Mouse (Mus musculus) myocyte (in vitro differentiated cells): ENCODE results near the gene Trip11. TPM values are rescaled to one million over a fixed set of nuclear protein-coding genes. Genes with fewer than 3 reads are reported as not detected.
"Not testable (repeated sequence)": the region's sequence is repeated elsewhere in the genome, so short reads cannot be mapped to it uniquely, and the experiment has no call there.

Experiments
- H3K27me3 ChIP-seq: one replicate; pipeline ENCODE4 v1.6.1; 2011; ENCODE audit not compliant: control insufficient read depth, insufficient read depth, insufficient read length
- H3K36me3 ChIP-seq: one replicate; pipeline ENCODE4 v1.6.1; 2011; ENCODE audit not compliant: control insufficient read depth, insufficient read depth
- H3K4me2 ChIP-seq: one replicate; pipeline ENCODE4 v1.6.1; 2011; ENCODE audit warnings: low read depth, control low read depth
- H3K4me3 ChIP-seq: one replicate; pipeline ENCODE4 v1.5.1; 2011; ENCODE audit warnings: mild to moderate bottlenecking, control low read depth, moderate library complexity
- H3K79me2 ChIP-seq: one replicate; pipeline ENCODE4 v1.6.1; 2011; ENCODE audit not compliant: control insufficient read depth, insufficient read depth
- H3ac ChIP-seq: one replicate; pipeline ENCODE4 v1.6.1; 2011; ENCODE audit not compliant: control insufficient read depth, insufficient read length
- CEBPB ChIP-seq: IDR thresholded peaks from 2 replicates; pipeline ENCODE4 v1.6.1; 2011; ENCODE audit warnings: mild to moderate bottlenecking, moderate library complexity; ENCODE audit not compliant: poor library complexity, insufficient read depth, severe bottlenecking
- E2F4 ChIP-seq: IDR thresholded peaks from one replicate; pipeline ENCODE4 v1.6.1; 2011; ENCODE audit warnings: mild to moderate bottlenecking, control low read depth, moderate library complexity; ENCODE audit not compliant: insufficient read depth
- MAX ChIP-seq: IDR thresholded peaks from one replicate; pipeline ENCODE4 v1.6.1; 2011; ENCODE audit warnings: low read depth, mild to moderate bottlenecking, control low read depth
- MYOD1 ChIP-seq, 3 experiments: IDR thresholded peaks; one replicate each; pipeline ENCODE4 v1.6.1; 2011; ENCODE audit warnings: control low read depth in 2 of 3, low read depth in 2 of 3, mild to moderate bottlenecking in 2 of 3, moderate library complexity in 1 of 3; ENCODE audit not compliant: insufficient read length in 2 of 3, control insufficient read depth in 1 of 3
- MYOG ChIP-seq, 3 experiments: IDR thresholded peaks; one replicate each; pipeline ENCODE4 v1.6.1; 2011; ENCODE audit warnings: control low read depth in 2 of 3, low read depth in 2 of 3, mild to moderate bottlenecking in 2 of 3; ENCODE audit not compliant: insufficient read length in 2 of 3, control insufficient read depth in 1 of 3, insufficient read depth in 1 of 3
- POLR2A ChIP-seq: IDR thresholded peaks from one replicate; pipeline ENCODE4 v1.6.1; 2011; ENCODE audit warnings: low read depth, mild to moderate bottlenecking, control low read depth, moderate library complexity; ENCODE audit not compliant: insufficient read length
- POLR2AphosphoS2 ChIP-seq: IDR thresholded peaks from one replicate; pipeline ENCODE4 v1.6.1; 2011; ENCODE audit warnings: low read depth, control low read depth; ENCODE audit not compliant: insufficient read length
- REST ChIP-seq: IDR thresholded peaks from one replicate; pipeline ENCODE4 v1.6.1; 2011; ENCODE audit warnings: mild to moderate bottlenecking, control low read depth, moderate library complexity; ENCODE audit not compliant: insufficient read depth, insufficient read length
- SRF ChIP-seq: IDR thresholded peaks from one replicate; pipeline ENCODE4 v1.6.1; 2011; ENCODE audit warnings: low read depth; ENCODE audit not compliant: control insufficient read depth, insufficient read length
- TCF12 ChIP-seq: IDR thresholded peaks from one replicate; pipeline ENCODE4 v1.6.1; 2011; ENCODE audit warnings: mild to moderate bottlenecking, control low read depth; ENCODE audit not compliant: poor library complexity, insufficient read depth, severe bottlenecking
- TCF3 ChIP-seq: IDR thresholded peaks from one replicate; pipeline ENCODE4 v1.6.1; 2011; ENCODE audit warnings: low read depth, control low read depth; ENCODE audit not compliant: insufficient read length
- USF1 ChIP-seq: IDR thresholded peaks from one replicate; pipeline ENCODE4 v1.6.1; 2011; ENCODE audit warnings: low read depth, mild to moderate bottlenecking, control low read depth, moderate library complexity
- polyA plus RNA-seq: library from polyadenylated mRNA; unstranded; fragments of >200 nt; fragmentation: generic; extraction: Trizol; gene quantifications from one replicate; pipeline ENCODE4 v1.2.1, GENCODE M21; 2012; ENCODE audit warnings: missing spikeins

Gene Trip11
- polyA plus RNA-seq, result 3.0 TPM

- H3ac ChIP-seq, result peak within 1 kb of the TSS; percentile 52
- peak within 1 kb of the TSS; percentile 96 for H3K4me3 ChIP-seq
- peaks cover 28% of the 10 kb centered on the region for H3K79me2 ChIP-seq
- TF ChIP-seq CEBPB (no peak), TCF12 (no peak), MYOG (IDR thresholded peaks at IDR 0.05; ENCODE audit: control insufficient read depth in 1 of 3, insufficient read depth in 1 of 3, insufficient read length in 2 of 3, low read depth in 2 of 3) (peak in 1 of 3 experiments; percentile 53), POLR2A (peak; percentile 87), POLR2AphosphoS2 (peak; percentile 76), MYOD1 (IDR thresholded peaks at IDR 0.05; ENCODE audit: control insufficient read depth in 1 of 3, insufficient read length in 2 of 3, low read depth in 2 of 3) (peak in 2 of 3 experiments; percentile 40 to 46)
- no peaks in the 10 kb centered on the region for H3K27me3 ChIP-seq
- no peaks in the 10 kb centered on the region for H3K36me3 ChIP-seq
- peak within 1 kb of the TSS; percentile 91 for H3K4me2 ChIP-seq
Measured at GRCm38 (mm10) chr12:101912626-101913490, at the start of gene Trip11. Trip11 (minus strand) TSS chr12:101913267.

- H3K36me3 ChIP-seq, result not testable (repeated sequence)
Measured at GRCm38 (mm10) chr12:101958960-101959780, 46.1 kb upstream of the Trip11 start.

GRCm38 (mm10) chr12:101958556-101958955, 45.5 kb upstream of the Trip11 start:
- H3K79me2 ChIP-seq, result peaks cover 23% of the 10 kb centered on the region
- peak overlapping the region; percentile 43 for H3ac ChIP-seq
- H3K4me3 ChIP-seq, result peak overlapping the region; percentile 75
- H3K4me2 ChIP-seq, result peak overlapping the region; percentile 66
- no peaks in the 10 kb centered on the region for H3K36me3 ChIP-seq
- no peaks in the 10 kb centered on the region for H3K27me3 ChIP-seq
- TF ChIP-seq MAX (no peak), MYOD1 (IDR thresholded peaks at IDR 0.05; ENCODE audit: control insufficient read depth in 1 of 3, insufficient read length in 2 of 3, low read depth in 2 of 3) (no peak), TCF12 (no peak), MYOG (IDR thresholded peaks at IDR 0.05; ENCODE audit: control insufficient read depth in 1 of 3, insufficient read depth in 1 of 3, insufficient read length in 2 of 3, low read depth in 2 of 3) (no peak), E2F4 (no peak), USF1 (no peak), POLR2AphosphoS2 (no peak), TCF3 (no peak), REST (no peak), CEBPB (no peak), SRF (no peak), POLR2A (no peak)

More at GRCm38 (mm10) chr12:101958960-101959780, 46.1 kb upstream of the Trip11 start:
- Histone ChIP-seq H3K79me2 (peaks cover 23% of the 10 kb centered on the region), H3K4me2 (peak overlapping the region; percentile 66)
- not testable (repeated sequence) for H3K27me3 ChIP-seq, H3ac ChIP-seq, H3K4me3 ChIP-seq

GRCm38 (mm10) chr12:101957942-101958544, 45.0 kb upstream of the Trip11 start, which contains the start of gene Atxn3:
Atxn3 (minus strand) TSS chr12:101958246.
- H3K4me3 ChIP-seq, result peak within 1 kb of the TSS; percentile 75
- H3K36me3 ChIP-seq, result no peaks in the 10 kb centered on the region
- H3ac ChIP-seq, result peak within 1 kb of the TSS; percentile 43
- peak within 1 kb of the TSS; percentile 79 for H3K4me2 ChIP-seq
- H3K27me3 ChIP-seq, result no peaks in the 10 kb centered on the region
- H3K79me2 ChIP-seq, result peaks cover 28% of the 10 kb centered on the region
- TF ChIP-seq USF1 (peak; percentile 98), TCF3 (no peak), REST (no peak), SRF (peak; percentile 62), CEBPB (no peak), MYOD1 (IDR thresholded peaks at IDR 0.05; ENCODE audit: control insufficient read depth in 1 of 3, insufficient read length in 2 of 3, low read depth in 2 of 3) (peak in 1 of 3 experiments; percentile 24), POLR2A (peak; percentile 69), MAX (no peak), POLR2AphosphoS2 (peak; percentile 62), MYOG (IDR thresholded peaks at IDR 0.05; ENCODE audit: control insufficient read depth in 1 of 3, insufficient read depth in 1 of 3, insufficient read length in 2 of 3, low read depth in 2 of 3) (peak in 1 of 3 experiments; percentile 23)
